Mouse (Mus musculus): ENCODE measurements around the gene Efl1. TPM values are rescaled to one million over a fixed set of nuclear protein-coding genes. Genes with fewer than 3 reads are reported as not detected.
"Not testable (repeated sequence)": the region's sequence is repeated elsewhere in the genome, so short reads cannot be mapped to it uniquely, and the experiment has no call there.

Efl1 gene
- polyA plus RNA-seq, 1 experiment = 5.5 TPM

GRCm38 (mm10) chr7:82749239-82749638, 100.8 kb downstream of the Efl1 start:
- 66% methylated on average over 8 of the region's 8 CpGs for WGBS
- no peak for DNase-seq

GRCm38 (mm10) chr7:82752171-82753085, 104.0 kb downstream of the Efl1 start:
- peaks cover 6% of the 10 kb centered on the region for H3K4me1 ChIP-seq (ENCODE audit: control insufficient read depth, insufficient read depth, low read length)
- peak; percentile 59 for DNase-seq
- WGBS = 43% methylated on average over 8 of the region's 8 CpGs
- H3K4me3 ChIP-seq (replicated peaks; ENCODE audit: extremely low read depth, low read depth, low read length) = no peak overlapping the region
- TF ChIP-seq POLR2A (IDR thresholded peaks at IDR 0.05; ENCODE audit: borderline replicate concordance, extremely low read depth, low read depth, low read length) = no peak
- TF ChIP-seq CTCF (IDR thresholded peaks at IDR 0.05; ENCODE audit: insufficient read depth, low read length) = no peak

More at GRCm38 (mm10) chr7:82749239-82749638, 100.8 kb downstream of the Efl1 start:
- Histone ChIP-seq H3K4me3 (replicated peaks; ENCODE audit: extremely low read depth, low read depth, low read length) (no peak overlapping the region), H3K4me1 (ENCODE audit: control insufficient read depth, insufficient read depth, low read length) (peaks cover 6% of the 10 kb centered on the region)
- no peak for TF ChIP-seq CTCF (IDR thresholded peaks at IDR 0.05; ENCODE audit: insufficient read depth, low read length)
- TF ChIP-seq POLR2A (IDR thresholded peaks at IDR 0.05; ENCODE audit: borderline replicate concordance, extremely low read depth, low read depth, low read length) = no peak

- 76% methylated on average over 8 of the region's 8 CpGs for WGBS
- H3K4me1 ChIP-seq (ENCODE audit: control insufficient read depth, insufficient read depth, low read length) = peaks cover 6% of the 10 kb centered on the region
- no peak overlapping the region for H3K4me3 ChIP-seq (replicated peaks; ENCODE audit: extremely low read depth, low read depth, low read length)
- no peak for TF ChIP-seq CTCF (IDR thresholded peaks at IDR 0.05; ENCODE audit: insufficient read depth, low read length)
- TF ChIP-seq POLR2A (IDR thresholded peaks at IDR 0.05; ENCODE audit: borderline replicate concordance, extremely low read depth, low read depth, low read length) = no peak
- DNase-seq = no peak
Observed at GRCm38 (mm10) chr7:82755602-82756155, 107.3 kb downstream of the Efl1 start.

GRCm38 (mm10) chr7:82758521-82758920, 110.1 kb downstream of the Efl1 start:
- no peak for DNase-seq
- no peak for TF ChIP-seq CTCF (IDR thresholded peaks at IDR 0.05; ENCODE audit: insufficient read depth, low read length)
- no peak for TF ChIP-seq POLR2A (IDR thresholded peaks at IDR 0.05; ENCODE audit: borderline replicate concordance, extremely low read depth, low read depth, low read length)
- Histone ChIP-seq H3K4me3 (replicated peaks; ENCODE audit: extremely low read depth, low read depth, low read length) (no peak overlapping the region), H3K4me1 (ENCODE audit: control insufficient read depth, insufficient read depth, low read length) (no peaks in the 10 kb centered on the region)
- WGBS = 88% methylated on average over 4 of the region's 4 CpGs

GRCm38 (mm10) chr7:82759091-82759490, 110.7 kb downstream of the Efl1 start:
- H3K4me1 ChIP-seq (ENCODE audit: control insufficient read depth, insufficient read depth, low read length) = no peaks in the 10 kb centered on the region
- 90% methylated on average over 4 of the region's 4 CpGs for WGBS
- H3K4me3 ChIP-seq (replicated peaks; ENCODE audit: extremely low read depth, low read depth, low read length) = no peak overlapping the region
- no peak for TF ChIP-seq POLR2A (IDR thresholded peaks at IDR 0.05; ENCODE audit: borderline replicate concordance, extremely low read depth, low read depth, low read length)
- TF ChIP-seq CTCF (IDR thresholded peaks at IDR 0.05; ENCODE audit: insufficient read depth, low read length) = no peak
- DNase-seq = no peak

- no peak for TF ChIP-seq CTCF (IDR thresholded peaks at IDR 0.05; ENCODE audit: insufficient read depth, low read length)
- TF ChIP-seq POLR2A (IDR thresholded peaks at IDR 0.05; ENCODE audit: borderline replicate concordance, extremely low read depth, low read depth, low read length) = no peak
- no peak for DNase-seq
- Histone ChIP-seq H3K4me1 (ENCODE audit: control insufficient read depth, insufficient read depth, low read length) (no peaks in the 10 kb centered on the region), H3K4me3 (replicated peaks; ENCODE audit: extremely low read depth, low read depth, low read length) (no peak overlapping the region)
- 85% methylated on average over 1 of the region's 1 CpGs for WGBS
Observed at GRCm38 (mm10) chr7:82764951-82765350, 116.5 kb downstream of the Efl1 start.

- 86% methylated on average over 6 of the region's 6 CpGs for WGBS
- no peak for DNase-seq
- no peak overlapping the region for H3K4me3 ChIP-seq (replicated peaks; ENCODE audit: extremely low read depth, low read depth, low read length)
- H3K4me1 ChIP-seq (ENCODE audit: control insufficient read depth, insufficient read depth, low read length) = no peaks in the 10 kb centered on the region
- TF ChIP-seq POLR2A (IDR thresholded peaks at IDR 0.05; ENCODE audit: borderline replicate concordance, extremely low read depth, low read depth, low read length) (no peak), CTCF (IDR thresholded peaks at IDR 0.05; ENCODE audit: insufficient read depth, low read length) (no peak)
Observed at GRCm38 (mm10) chr7:82766623-82767022, 118.2 kb downstream of the Efl1 start.

- DNase-seq = no peak
- no peak overlapping the region for H3K4me3 ChIP-seq (replicated peaks; ENCODE audit: extremely low read depth, low read depth, low read length)
- 70% methylated on average over 6 of the region's 6 CpGs for WGBS
- no peak for TF ChIP-seq POLR2A (IDR thresholded peaks at IDR 0.05; ENCODE audit: borderline replicate concordance, extremely low read depth, low read depth, low read length)
- TF ChIP-seq CTCF (IDR thresholded peaks at IDR 0.05; ENCODE audit: insufficient read depth, low read length) = no peak
- H3K4me1 ChIP-seq (ENCODE audit: control insufficient read depth, insufficient read depth, low read length) = no peaks in the 10 kb centered on the region
Observed at GRCm38 (mm10) chr7:82770207-82770606, 121.8 kb downstream of the Efl1 start.

GRCm38 (mm10) chr7:82770957-82771660, 122.7 kb downstream of the Efl1 start:
- WGBS = 83% methylated on average over 28 of the region's 29 CpGs
- H3K4me1 ChIP-seq (ENCODE audit: control insufficient read depth, insufficient read depth, low read length); DNase-seq; H3K4me3 ChIP-seq (replicated peaks; ENCODE audit: extremely low read depth, low read depth, low read length): not testable (repeated sequence)

- not testable (repeated sequence) for H3K4me1 ChIP-seq (ENCODE audit: control insufficient read depth, insufficient read depth, low read length); H3K4me3 ChIP-seq (replicated peaks; ENCODE audit: extremely low read depth, low read depth, low read length); DNase-seq
- WGBS = 93% methylated on average over 25 of the region's 25 CpGs
Observed at GRCm38 (mm10) chr7:82771661-82772021, 123.2 kb downstream of the Efl1 start.
